Mouse (Mus musculus) heart, embryonic 16.5 days (tissue): ENCODE measurements around the gene Abcf2. TPM values are rescaled to one million over a fixed set of nuclear protein-coding genes. Genes with fewer than 3 reads are reported as not detected.

Experiments
- ATAC-seq: fragments of 200-750 bp; cut with Nextera tagmentation; replicated peaks from 2 replicates; pipeline ENCODE4 v1.8.0; 2017; ENCODE audit warnings: moderate number of reproducible peaks; ENCODE audit not compliant: insufficient read depth, low FRiP score; ENCODE audit errors: extremely low read depth
- H3K27ac ChIP-seq: fragments of 300-500 bp; sonication (generic); 2 replicates; pipeline ENCODE4 v1.5.1; 2014; ENCODE audit warnings: mild to moderate bottlenecking, low read length, control low read depth, moderate library complexity
- H3K27me3 ChIP-seq: fragments of 300-500 bp; sonication (generic); 2 replicates; pipeline ENCODE4 v1.6.1; 2014; ENCODE audit warnings: low read length, mixed read lengths; ENCODE audit not compliant: control insufficient read depth, insufficient read depth
- H3K36me3 ChIP-seq: fragments of 300-500 bp; sonication (generic); 2 replicates; pipeline ENCODE4 v1.6.1; 2014; ENCODE audit not compliant: control insufficient read depth, insufficient read depth
- H3K4me1 ChIP-seq: fragments of 300-500 bp; sonication (generic); 2 replicates; pipeline ENCODE4 v1.6.1; 2014; ENCODE audit warnings: low read length, mixed read lengths; ENCODE audit not compliant: control insufficient read depth, insufficient read depth
- H3K4me2 ChIP-seq: fragments of 300-500 bp; sonication (generic); 2 replicates; pipeline ENCODE4 v1.6.1; 2014; ENCODE audit warnings: low read depth, mild to moderate bottlenecking, control low read depth, low read length
- H3K4me3 ChIP-seq: fragments of 300-500 bp; sonication (generic); 2 replicates; pipeline ENCODE4 v1.5.1; 2014; ENCODE audit warnings: mild to moderate bottlenecking, control low read depth, low read length
- H3K9ac ChIP-seq: fragments of 300-500 bp; sonication (generic); 2 replicates; pipeline ENCODE4 v1.6.1; 2014; ENCODE audit warnings: low read length, control low read depth
- H3K9me3 ChIP-seq: fragments of 300-500 bp; sonication (generic); replicated peaks from 2 replicates; pipeline ENCODE4 v1.6.1; 2016; ENCODE audit warnings: low read length; ENCODE audit not compliant: control insufficient read depth
- WGBS: fragments of 180-500 bp; shearing (Covaris S2); extraction: QIAGEN DNeasy Blood & Tissue Kit; methylation state at CpG from one replicate; pipeline ENCODE4 v1.1.7; 2014; 5-methylcytosine and 5-hydroxymethylcytosine counted together
- polyA plus RNA-seq: library from polyadenylated mRNA; unstranded; fragments of >200 nt; fragmentation: Nextera tagmentation; extraction: Ambion mirVana; gene quantifications from 2 replicates; pipeline ENCODE4 v1.2.1, GENCODE M21; 2015

Gene Abcf2
- polyA plus RNA-seq, 1 experiment from 2014 or later = 72.6 TPM

- no peaks in the 10 kb centered on the region for H3K27me3 ChIP-seq
- H3K4me2 ChIP-seq = peak overlapping the region; percentile 64
- H3K9ac ChIP-seq = peak overlapping the region; percentile 91
- H3K36me3 ChIP-seq = no peaks in the 10 kb centered on the region
- H3K4me3 ChIP-seq = peak overlapping the region; percentile 79
- peaks cover 38% of the 10 kb centered on the region for H3K4me1 ChIP-seq
- 54% methylated on average over 8 of the region's 8 CpGs for WGBS
- H3K27ac ChIP-seq = peak overlapping the region; percentile 99
- ATAC-seq = no peak
- H3K9me3 ChIP-seq = no peaks in the 10 kb centered on the region
These were observed 26.3 kb upstream of the Abcf2 start for GRCm38 (mm10) chr5:24603431-24604010.

GRCm38 (mm10) chr5:24602751-24603343, 25.6 kb upstream of the Abcf2 start:
- H3K27ac ChIP-seq = peak overlapping the region; percentile 99
- H3K36me3 ChIP-seq = no peaks in the 10 kb centered on the region
- H3K27me3 ChIP-seq = 0 out of 2 replicates have a peak, but pooled peaks cover 2% of the 10 kb centered on the region
- WGBS = 3% methylated on average over 16 of the region's 16 CpGs
- H3K4me1 ChIP-seq = peaks cover 45% of the 10 kb centered on the region
- ATAC-seq = peak; percentile 52
- peak overlapping the region; percentile 79 for H3K4me3 ChIP-seq
- H3K4me2 ChIP-seq = peak overlapping the region; percentile 64
- no peaks in the 10 kb centered on the region for H3K9me3 ChIP-seq
- H3K9ac ChIP-seq = peak overlapping the region; percentile 91

- Histone ChIP-seq H3K4me2 (peak overlapping the region; percentile 64), H3K4me1 (peaks cover 47% of the 10 kb centered on the region), H3K9me3 (no peaks in the 10 kb centered on the region), H3K36me3 (no peaks in the 10 kb centered on the region), H3K27me3 (0 out of 2 replicates have a peak, but pooled peaks cover 2% of the 10 kb centered on the region), H3K9ac (peak overlapping the region; percentile 91), H3K4me3 (peak overlapping the region; percentile 79), H3K27ac (peak overlapping the region; percentile 99)
- peak; percentile 61 for ATAC-seq
- WGBS = under 1% methylated on average over 73 of the region's 73 CpGs
These were observed 24.9 kb upstream of the Abcf2 start for GRCm38 (mm10) chr5:24601911-24602750.

- Histone ChIP-seq H3K4me1 (peaks cover 51% of the 10 kb centered on the region), H3K27ac (peak overlapping the region; percentile 99), H3K4me3 (peak overlapping the region; percentile 79), H3K27me3 (0 out of 2 replicates have a peak, but pooled peaks cover 2% of the 10 kb centered on the region), H3K36me3 (no peaks in the 10 kb centered on the region), H3K9me3 (no peaks in the 10 kb centered on the region), H3K4me2 (peak overlapping the region; percentile 64), H3K9ac (peak overlapping the region; percentile 91)
- peak; percentile 5; the same call in 1 of the 2 replicates for ATAC-seq
- WGBS = 2% methylated on average over 23 of the region's 33 CpGs
These were observed 24.0 kb upstream of the Abcf2 start for GRCm38 (mm10) chr5:24601071-24601835.

GRCm38 (mm10) chr5:24600236-24600635, 23.0 kb upstream of the Abcf2 start:
- Histone ChIP-seq H3K36me3 (peaks cover 7% of the 10 kb centered on the region; the same call in 1 of the 2 replicates), H3K4me2 (peak overlapping the region; percentile 64), H3K9ac (peak overlapping the region; percentile 91), H3K27me3 (0 out of 2 replicates have a peak, but pooled peaks cover 2% of the 10 kb centered on the region), H3K9me3 (no peaks in the 10 kb centered on the region), H3K4me1 (peaks cover 46% of the 10 kb centered on the region), H3K27ac (peak overlapping the region; percentile 99), H3K4me3 (peak overlapping the region; percentile 79)
- no peak for ATAC-seq
- WGBS = 40% methylated on average over 2 of the region's 2 CpGs

GRCm38 (mm10) chr5:24599137-24599536, 21.9 kb upstream of the Abcf2 start:
- H3K4me1 ChIP-seq = peaks cover 44% of the 10 kb centered on the region
- H3K36me3 ChIP-seq = peaks cover 18% of the 10 kb centered on the region
- H3K27me3 ChIP-seq = 0 out of 2 replicates have a peak, but pooled peaks cover 2% of the 10 kb centered on the region
- peak overlapping the region; percentile 80 for H3K9ac ChIP-seq
- no peak overlapping the region for H3K27ac ChIP-seq
- no peak for ATAC-seq
- peak overlapping the region; percentile 93 for H3K4me2 ChIP-seq
- H3K4me3 ChIP-seq = peak overlapping the region; percentile 59
- 15% methylated on average over 8 of the region's 8 CpGs for WGBS
- H3K9me3 ChIP-seq = no peaks in the 10 kb centered on the region

- Histone ChIP-seq H3K4me3 (peak overlapping the region; percentile 59), H3K27ac (peak overlapping the region; percentile 27; the same call in 1 of the 2 replicates)
- no peak for ATAC-seq
These were observed 21.3 kb upstream of the Abcf2 start for GRCm38 (mm10) chr5:24598570-24599006.

GRCm38 (mm10) chr5:24597901-24598569, 20.8 kb upstream of the Abcf2 start:
- 30% methylated on average over 15 of the region's 15 CpGs for WGBS
- peak overlapping the region; percentile 93 for H3K4me2 ChIP-seq
- H3K27me3 ChIP-seq = 0 out of 2 replicates have a peak, but pooled peaks cover 2% of the 10 kb centered on the region
- peak overlapping the region; percentile 59 for H3K4me3 ChIP-seq
- H3K9ac ChIP-seq = peak overlapping the region; percentile 80
- no peaks in the 10 kb centered on the region for H3K9me3 ChIP-seq
- peak overlapping the region; percentile 27; the same call in 1 of the 2 replicates for H3K27ac ChIP-seq
- peaks cover 29% of the 10 kb centered on the region for H3K36me3 ChIP-seq
- ATAC-seq = no peak
- peaks cover 33% of the 10 kb centered on the region for H3K4me1 ChIP-seq

More at GRCm38 (mm10) chr5:24598570-24599006, 21.3 kb upstream of the Abcf2 start:
- 0 out of 2 replicates have a peak, but pooled peaks cover 2% of the 10 kb centered on the region for H3K27me3 ChIP-seq
- WGBS = 0% methylated on average over 41 of the region's 41 CpGs
- no peaks in the 10 kb centered on the region for H3K9me3 ChIP-seq
- peaks cover 24% of the 10 kb centered on the region for H3K36me3 ChIP-seq
- H3K4me1 ChIP-seq = peaks cover 38% of the 10 kb centered on the region
- H3K4me2 ChIP-seq = peak overlapping the region; percentile 93
- peak overlapping the region; percentile 80 for H3K9ac ChIP-seq
